Mouse (Mus musculus) CD4-positive, CD25-positive, alpha-beta regulatory T cell, adult 2 months (primary cell): ENCODE data around the gene Gdf1.

Experiments used
- DNase-seq: peaks from one replicate; pipeline ENCODE4 v3.0.0-alpha.2; 2012; ENCODE audit warnings: low read depth, low spot score

Gdf1 gene

GRCm38 (mm10) chr8:70364066-70364465 lies 34.4 kb downstream of the Gdf1 start:
- DNase-seq: no peak

- DNase-seq: no peak
Measured at GRCm38 (mm10) chr8:70366588-70366987, 37.0 kb downstream of the Gdf1 start.

DNA sequence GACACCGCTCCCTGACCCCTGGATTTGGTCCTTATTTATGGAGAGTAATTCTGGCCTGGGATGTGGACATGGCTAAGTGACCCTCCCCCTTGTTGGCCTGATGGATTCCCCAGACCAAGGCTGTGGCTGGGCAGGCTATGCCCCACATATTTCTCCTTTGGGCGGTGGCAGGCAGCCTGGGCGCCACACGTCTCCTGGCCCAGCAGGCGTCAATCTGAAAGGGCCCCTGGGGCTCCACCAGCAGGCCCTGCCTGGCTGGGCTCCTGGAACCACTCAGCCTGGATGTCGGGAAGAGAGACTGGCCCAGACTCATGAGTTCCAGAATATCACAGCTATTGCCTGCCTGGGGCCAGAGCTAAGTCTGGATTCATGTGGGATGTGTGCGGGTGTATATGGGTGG lies 40.9 kb downstream of the Gdf1 start:
- no peak for DNase-seq

DNA sequence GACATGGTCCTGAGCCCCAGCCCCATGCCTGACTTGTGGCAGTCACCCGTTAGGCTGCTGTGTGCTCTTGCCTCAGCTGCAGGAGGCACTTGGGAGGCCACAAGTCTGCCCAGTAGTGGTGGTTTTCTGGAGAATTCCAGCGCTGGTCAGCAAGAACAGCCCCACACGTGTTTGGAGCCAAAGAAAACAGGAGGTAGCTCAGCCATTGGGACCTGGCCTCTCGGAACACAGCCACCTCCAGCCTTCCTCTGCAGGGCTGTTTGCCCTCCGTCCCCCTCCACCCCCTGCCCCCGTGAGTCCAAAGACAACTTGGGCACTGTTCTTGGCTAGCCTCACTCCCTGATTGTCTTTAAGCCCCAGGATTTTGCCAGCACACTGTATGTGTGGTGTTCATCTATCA lies 42.3 kb downstream of the Gdf1 start:
- DNase-seq: no peak

- no peak for DNase-seq
Measured at GRCm38 (mm10) chr8:70373397-70374317, 44.0 kb downstream of the Gdf1 start, which contains the start of gene Comp. Gene Comp, plus strand, starts transcription at chr8:70373558.

GRCm38 (mm10) chr8:70374318-70374927 lies 44.8 kb downstream of the Gdf1 start:
- peak; percentile 66 for DNase-seq

- peak; percentile 43 for DNase-seq
Measured at GRCm38 (mm10) chr8:70375212-70375859, 45.7 kb downstream of the Gdf1 start.

GRCm38 (mm10) chr8:70376275-70376741 lies 46.7 kb downstream of the Gdf1 start:
- peak; percentile 51 for DNase-seq

- peak; percentile 24 for DNase-seq
Measured at GRCm38 (mm10) chr8:70377049-70377448, 47.4 kb downstream of the Gdf1 start.

DNA sequence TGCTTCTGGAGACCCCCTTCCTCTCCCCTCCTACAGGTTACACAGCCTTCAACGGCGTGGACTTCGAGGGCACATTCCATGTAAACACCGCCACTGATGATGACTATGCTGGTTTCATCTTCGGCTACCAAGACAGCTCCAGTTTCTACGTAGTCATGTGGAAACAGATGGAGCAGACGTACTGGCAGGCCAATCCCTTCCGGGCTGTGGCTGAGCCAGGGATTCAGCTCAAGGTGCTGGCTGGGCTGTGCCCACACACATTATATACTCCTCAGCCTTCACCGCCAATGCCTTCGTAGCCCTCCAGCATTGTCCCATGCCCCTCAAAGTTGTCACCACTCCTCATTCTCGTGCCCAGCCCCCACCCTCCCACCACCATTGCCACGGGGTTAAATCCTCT lies 50.5 kb downstream of the Gdf1 start:
- DNase-seq: no peak
